Mouse (Mus musculus): Measurements from ENCODE around the gene Traf5.

Traf5 gene

DNA sequence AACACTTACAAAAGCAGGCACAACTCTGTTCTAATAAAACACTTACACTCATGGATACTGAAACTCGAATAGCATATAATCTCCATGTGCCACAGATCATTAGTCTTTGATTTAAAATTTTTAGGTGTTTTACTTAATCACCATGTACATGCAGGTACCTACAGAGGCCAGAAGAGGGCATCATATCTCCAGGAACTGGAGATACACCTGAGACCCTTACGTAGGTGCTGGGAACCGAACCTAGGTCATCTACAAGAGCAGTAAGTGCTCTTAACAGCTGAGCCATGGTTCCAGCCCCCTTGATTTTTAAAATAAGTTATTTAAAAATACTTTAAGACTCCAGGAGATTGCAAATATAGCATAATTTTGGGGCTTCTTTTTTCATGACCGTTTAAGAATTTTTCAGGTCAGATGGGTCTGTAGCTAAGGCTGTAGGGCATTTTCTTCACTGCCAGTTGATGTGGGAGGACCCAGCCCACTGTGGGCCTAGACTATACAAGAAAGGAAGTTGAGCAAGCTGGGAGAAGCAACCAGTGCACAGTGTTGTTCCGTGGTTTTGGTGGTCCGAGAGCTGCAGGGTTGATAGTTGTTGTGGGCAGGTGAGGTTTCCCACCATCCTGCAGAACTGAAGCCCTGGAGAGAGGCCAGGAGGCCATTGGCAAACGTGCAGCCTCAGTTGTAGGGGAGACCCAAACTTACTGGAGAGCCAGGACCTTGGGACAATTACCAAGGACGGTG is 29.0 kb downstream of the Traf5 start:
- DNase-seq (ENCODE audit: low read depth, low spot score): no peak

DNA sequence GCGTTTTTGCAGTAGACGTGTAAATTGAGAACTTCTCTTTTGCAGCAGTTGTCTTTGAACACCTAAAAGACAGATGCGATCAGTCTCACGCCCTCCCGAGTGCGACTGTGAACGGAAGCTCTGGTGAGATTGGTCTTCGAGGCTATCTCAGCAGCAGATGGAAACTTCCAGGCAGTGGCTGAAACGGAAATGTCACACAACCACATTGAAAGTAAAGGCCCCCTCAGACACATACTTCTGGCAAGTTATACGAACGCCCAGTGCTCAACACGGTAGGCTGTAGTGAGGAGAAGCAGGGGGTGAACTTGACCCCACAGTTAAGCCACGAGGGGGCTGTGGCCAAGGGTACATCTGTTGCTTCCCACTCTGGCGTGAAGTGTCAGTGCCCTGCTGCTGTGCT is 29.7 kb downstream of the Traf5 start:
- no peak for DNase-seq (ENCODE audit: low read depth, low spot score)

DNA sequence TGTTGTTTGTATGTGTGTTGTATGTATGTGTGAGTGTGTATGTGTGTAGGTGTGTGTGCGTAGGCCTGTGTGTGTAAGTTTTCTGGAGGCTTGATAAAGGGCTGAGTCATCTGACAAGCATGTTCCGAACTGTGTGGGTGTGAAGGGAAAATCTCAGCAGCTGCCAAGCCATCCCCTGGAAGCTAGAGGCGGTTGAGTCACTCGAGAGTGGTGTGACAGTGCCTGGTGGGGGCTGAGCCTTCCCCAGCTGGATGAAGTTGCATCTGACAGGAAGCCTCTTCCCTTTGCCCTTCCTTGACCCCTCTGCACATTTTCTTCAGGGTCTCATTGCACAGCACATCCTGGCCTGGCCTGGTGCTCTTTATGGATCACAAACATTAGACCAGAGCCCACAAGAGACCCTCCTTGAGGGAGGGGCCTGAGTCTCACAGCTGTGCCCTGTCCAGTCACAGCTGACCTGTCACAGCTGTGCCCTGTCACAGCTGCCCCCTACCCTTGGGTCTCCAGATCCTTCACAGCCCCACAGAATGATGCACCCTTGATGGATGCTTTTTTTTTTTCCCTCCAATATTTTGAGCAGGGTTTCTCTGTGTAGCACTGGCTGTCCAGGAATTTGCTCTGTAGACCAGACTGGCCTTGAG is 30.6 kb downstream of the Traf5 start:
- no peak for DNase-seq (ENCODE audit: low read depth, low spot score)

DNA sequence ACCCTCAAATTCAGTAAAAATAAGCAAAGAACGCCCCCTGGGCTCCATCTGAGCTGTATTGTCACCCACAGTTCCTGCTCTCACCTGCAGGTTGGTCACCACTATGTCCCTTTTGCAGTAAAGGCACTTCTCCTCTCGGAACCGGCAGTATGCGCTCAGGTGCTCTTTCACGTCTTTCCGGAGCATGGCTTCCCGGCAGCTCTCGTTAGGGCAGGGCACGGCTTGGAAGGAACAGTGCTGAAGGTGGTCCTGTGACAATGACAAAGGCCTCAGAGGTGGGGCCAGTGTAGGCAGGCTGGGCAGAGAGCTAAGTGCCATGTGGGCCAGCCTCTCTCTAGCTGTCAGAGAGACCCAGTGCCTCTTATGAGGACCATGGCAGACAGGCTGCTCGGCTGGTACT is 33.4 kb downstream of the Traf5 start:
- no peak for DNase-seq (ENCODE audit: low read depth, low spot score)

DNA sequence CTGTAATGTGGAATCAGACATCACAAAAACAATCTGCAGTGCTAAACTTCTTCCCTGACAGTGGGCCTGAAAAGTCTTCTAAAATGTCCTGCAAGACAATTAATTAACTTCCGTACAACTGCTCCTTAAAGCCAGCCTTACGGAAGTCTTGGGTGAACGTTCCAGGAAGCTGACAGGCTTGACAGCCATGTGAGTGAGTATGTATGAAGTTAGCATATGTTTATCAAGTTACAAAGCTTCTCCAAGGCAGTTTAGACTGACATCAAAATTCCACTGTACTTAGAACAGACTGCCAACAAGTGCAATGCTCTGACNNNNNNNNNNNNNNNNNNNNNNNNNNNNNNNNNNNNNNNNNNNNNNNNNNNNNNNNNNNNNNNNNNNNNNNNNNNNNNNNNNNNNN is 38.6 kb downstream of the Traf5 start:
- DNase-seq (ENCODE audit: low read depth, low spot score): no peak

DNA sequence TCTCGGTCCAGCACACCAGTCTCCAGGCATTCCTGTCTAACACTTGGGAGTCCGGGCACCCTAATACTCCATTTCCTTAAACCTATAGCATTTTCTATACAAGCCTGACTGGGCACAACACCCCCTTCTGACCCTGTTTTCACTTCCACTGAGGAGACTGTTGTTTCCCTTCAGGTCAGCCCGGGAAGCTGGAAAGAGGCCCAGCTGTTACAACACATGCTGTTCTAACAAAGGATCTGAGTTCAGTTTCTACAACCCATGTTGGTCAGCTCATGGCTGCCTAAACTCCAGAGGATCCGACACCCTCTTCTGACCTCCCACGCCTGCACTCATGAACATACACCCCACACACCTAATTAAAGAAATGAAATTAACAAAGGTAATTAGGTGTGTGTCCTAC is 39.4 kb downstream of the Traf5 start:
- DNase-seq (ENCODE audit: low read depth, low spot score): no peak

DNA sequence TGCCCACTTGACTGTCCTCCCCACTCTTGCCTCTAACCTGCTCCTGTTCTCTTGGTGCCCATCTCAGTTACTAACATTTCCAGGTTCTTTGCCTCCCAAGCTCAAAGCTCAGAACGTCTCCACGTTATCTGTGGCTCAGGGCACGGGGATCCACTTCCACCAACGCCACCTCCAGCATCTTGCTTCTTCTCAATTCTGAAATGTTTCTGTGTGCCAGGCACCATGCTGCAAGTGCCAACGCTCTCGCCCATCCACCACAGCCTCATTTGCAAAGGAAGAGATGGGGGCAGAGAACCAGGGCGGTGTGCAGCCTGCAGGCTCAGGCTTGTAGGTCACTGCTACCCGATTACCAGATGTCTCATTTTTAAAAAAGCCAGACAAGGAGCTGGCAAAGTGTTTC is 39.9 kb downstream of the Traf5 start:
- DNase-seq (ENCODE audit: low read depth, low spot score): no peak

DNA sequence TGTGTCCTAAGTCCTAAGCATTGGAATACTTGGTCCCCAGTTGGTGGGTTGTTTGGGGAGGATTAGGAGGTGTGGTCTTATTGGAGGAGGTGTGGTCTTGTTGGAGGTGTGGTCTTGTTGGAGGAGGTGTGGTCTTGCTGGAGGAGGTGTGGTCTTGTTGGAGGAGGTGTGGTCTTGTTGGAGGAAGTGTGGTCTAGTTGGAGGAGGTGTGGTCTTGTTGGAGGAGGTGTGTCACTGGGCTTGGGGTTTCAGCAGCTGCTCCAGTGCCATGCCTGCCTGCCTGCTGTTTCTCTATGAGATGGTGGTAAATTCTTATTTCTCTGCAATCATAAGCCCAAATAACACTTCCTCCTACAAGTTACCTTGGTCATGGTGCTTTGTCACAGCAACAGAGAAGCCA is 93.3 kb downstream of the Traf5 start:
- no peak for DNase-seq (ENCODE audit: low read depth, low spot score)

DNA sequence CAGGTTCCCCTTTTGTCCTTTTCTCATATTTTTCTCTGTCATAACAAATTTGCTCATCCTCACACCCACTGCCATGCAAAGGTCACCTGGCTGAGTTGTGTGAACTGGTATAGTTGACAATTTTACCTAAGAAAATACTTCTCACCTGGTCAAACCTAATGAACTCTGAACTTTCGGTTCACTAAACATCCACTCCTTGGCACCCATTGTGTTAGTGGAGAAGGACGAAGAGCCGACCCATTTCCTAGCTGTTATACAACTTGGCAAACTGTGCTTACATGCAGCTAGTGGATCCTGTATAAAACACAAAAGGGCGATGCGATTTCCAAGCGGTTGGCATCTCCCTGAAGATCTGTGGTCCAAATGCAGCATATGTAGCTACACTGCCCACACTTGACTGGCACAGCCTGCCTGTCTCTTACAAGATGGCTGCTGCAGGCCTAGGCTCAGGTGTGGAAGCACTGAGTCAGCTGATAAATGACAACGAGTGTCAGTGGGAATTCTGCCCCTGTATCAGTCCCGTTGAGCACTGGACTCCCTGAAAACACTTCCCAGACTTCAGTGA is 95.7 kb downstream of the Traf5 start:
- no peak for DNase-seq (ENCODE audit: low read depth, low spot score)

DNA sequence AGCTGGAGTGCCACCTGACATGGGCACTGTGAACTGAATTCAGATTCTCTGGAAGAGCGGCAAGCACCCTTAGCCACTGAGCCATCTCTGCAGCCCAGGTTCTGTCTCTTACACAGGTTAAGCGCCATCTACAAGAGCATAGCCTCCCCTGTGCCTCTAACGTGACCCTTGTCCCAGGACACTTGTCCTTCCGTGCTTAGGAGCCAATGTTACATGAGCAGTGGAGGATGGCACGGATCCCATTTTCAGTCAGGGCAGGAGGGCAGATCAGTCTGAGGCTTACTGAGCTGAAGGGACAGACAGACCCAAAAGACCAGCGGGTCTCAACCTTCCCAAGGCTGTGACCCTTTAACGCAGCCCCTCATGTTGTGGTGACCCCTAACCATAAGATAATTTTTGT is 96.4 kb downstream of the Traf5 start:
- no peak for DNase-seq (ENCODE audit: low read depth, low spot score)

DNA sequence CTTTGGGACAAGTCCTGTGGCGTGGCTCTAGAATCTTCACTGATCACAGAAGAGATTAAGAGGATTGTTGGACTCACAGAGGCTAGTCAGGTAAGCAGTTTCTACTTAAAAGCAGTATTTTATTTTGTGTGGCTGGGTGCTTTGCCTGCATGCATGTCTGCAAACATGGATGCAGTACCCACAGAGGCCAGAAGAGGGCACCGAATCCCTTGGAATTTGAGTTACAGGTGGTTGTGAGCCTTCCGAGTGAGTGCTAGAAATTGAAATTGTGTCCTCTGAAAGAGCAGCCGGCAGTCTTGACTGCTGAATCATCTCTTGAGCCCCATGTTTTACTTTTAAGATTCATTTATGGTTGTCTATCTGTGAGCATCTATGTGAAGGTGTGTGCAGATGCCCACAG is 96.9 kb downstream of the Traf5 start:
- DNase-seq (ENCODE audit: low read depth, low spot score): peak; percentile 54

DNA sequence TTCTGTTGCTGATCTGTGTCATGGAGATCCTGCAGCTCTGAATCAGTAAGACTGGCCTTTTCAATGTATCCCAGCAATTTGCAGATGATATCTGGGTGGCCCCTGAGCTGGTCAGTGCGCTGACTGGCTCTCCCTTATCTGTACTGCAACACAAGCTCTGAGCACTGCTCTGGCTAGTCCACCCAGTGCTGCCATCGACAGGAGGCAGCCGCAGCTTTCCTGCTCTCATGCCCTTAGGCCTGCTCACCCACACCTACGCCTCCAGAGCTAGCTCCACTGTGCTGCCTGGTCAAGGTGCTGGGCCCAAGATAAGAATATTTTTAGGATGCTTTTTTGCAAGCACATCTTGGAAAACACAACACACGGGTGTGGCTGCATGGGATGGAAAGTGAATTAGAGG is 97.9 kb downstream of the Traf5 start:
- no peak for DNase-seq (ENCODE audit: low read depth, low spot score)

DNA sequence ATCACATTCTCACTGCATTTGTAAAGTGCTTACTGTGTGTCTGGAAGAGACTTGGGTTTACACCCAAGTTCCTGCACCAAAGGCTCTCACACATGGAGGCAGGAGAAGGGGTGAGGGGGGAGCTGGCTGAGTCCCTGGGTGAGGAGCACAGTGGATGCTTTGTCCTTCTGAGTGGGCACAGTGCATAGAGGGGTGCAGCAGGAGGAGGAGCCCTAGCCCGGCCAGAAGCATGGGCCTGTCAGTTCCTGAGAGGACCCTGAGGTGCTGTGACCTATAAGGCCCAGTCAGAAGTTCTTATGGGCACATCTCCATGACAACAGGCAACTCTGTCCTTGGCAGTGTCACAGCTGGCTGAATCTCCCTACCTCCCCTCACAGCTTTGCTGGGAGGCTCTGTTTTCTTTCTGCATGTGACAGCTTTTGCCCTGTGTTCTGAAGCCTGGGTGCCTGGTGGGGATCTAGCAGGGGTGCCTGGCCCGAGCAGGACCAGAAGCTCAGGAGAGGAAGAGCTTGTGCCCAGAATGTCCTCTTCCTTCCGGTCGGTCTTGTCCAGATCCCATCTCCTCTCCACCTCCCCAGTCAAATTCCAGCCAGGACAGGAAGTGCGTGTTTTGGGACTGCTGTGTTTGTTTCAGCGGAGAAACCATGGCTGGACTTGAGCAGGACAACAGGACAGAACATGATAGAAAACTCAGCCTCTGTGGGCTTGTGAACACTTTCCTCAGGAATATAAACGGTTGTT is 100.1 kb downstream of the Traf5 start:
- DNase-seq (ENCODE audit: low read depth, low spot score): no peak

DNA sequence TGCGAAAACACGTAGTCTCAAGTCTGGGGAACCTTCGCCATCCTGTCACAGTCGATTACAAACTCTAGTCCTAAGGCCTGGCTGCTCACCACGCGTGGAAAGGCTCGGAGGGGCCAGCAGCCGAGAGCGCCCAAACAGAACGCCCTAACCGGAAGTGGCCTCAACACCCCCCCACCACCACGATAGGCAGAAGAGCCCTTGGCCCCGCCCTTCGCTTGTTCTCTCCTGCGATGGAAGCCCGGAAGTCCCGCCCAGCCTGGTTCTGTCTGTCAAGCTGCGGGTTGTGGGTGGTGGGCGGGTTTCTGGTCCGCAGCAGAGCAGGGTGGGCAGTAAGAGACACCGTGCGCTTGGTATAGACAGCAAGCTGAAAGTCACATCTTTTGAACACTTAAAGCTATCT is 102.4 kb downstream of the Traf5 start:
- DNase-seq (ENCODE audit: low read depth, low spot score): peak; percentile 89

DNA sequence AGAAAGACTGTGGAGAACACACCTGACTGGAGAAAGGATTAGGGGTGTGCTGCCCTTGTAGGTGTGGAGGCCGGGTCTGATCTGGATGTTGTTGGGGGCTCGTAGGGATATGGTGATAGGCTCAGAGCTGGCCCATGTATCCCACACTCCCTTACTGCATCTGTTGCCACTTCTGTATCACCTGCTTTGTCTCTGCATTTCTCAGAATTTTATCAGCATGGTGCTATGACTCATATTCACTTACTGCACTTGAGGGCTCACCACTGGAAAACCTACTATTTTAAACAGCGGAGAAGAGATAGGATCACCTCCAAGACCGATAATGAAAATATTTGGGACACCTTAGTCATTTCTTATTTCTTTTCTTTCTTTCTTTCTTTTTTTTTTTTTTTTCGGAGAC is 103.3 kb downstream of the Traf5 start:
- no peak for DNase-seq (ENCODE audit: low read depth, low spot score)

DNA sequence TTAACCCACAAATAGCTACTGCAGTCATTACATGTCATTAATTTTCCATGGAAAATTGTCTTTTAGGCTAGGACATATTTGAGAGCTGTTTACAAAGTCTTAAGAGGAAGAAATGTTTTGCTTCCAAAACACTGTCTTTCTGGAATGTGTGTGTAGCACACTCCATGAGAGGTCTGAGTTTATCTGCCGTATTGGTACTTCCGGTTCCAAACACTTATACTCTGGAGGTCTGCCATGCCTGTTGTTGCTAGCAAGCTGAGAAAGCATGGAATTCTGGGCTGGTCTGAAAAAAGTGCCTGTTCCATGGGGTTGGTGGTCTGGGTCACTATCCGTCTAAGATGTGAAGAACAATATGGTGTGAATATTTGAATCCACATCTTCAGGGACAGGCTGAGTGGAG is 103.7 kb downstream of the Traf5 start:
- DNase-seq (ENCODE audit: low read depth, low spot score): no peak

DNA sequence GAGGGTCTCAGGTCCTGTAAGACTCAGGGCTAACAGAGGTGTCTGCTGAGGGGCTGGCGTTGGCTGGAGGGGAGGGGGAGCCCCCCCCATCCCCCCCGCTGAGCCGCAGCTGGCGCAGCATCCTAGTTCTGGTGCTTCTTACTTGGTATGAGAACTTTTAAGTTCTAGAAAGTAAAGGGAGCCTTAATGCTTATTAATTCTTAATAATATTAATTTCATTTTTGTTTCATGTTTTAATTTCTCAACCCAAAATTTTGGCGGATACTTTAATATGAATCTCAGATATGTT is 104.9 kb downstream of the Traf5 start:
- DNase-seq (ENCODE audit: low read depth, low spot score): no peak

DNA sequence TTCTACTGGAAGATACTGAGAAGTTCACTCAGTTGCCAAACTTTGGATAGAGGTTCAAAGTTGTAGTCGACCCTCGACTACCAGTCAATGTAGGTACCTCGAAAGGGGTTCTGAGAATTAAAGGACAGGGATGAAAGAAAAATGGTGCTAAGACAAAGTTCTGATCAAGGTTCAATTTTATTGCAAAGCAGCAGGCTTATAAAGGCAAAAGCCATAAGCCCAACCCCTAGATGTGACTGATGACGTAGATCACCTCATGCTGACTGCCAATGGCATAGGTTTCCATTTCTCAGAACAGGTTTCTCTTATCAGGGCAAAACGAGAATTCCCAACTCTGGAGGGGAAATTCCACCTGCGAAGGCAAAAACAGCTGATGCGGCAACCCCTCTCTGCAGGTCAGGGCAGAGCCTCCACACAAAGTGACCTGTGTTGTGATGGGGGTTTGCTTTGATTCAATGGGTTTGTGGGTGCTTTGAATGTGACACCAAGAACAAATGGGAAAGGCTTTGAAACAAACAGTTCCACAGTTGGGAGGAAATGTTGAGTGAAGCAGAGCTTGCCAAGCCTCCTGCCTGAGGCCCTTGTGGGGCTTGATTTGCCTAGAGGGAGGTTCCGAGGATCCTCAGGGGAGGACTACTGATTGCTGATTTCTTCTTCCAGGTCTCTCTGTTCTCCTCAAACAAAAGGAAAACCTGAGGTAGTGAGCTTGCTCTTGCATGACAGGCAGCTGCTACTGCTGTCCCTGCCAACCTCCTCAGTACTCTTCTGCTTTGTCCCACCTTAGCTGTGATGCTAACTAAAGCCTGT is 105.5 kb downstream of the Traf5 start:
- DNase-seq (ENCODE audit: low read depth, low spot score): no peak

DNA sequence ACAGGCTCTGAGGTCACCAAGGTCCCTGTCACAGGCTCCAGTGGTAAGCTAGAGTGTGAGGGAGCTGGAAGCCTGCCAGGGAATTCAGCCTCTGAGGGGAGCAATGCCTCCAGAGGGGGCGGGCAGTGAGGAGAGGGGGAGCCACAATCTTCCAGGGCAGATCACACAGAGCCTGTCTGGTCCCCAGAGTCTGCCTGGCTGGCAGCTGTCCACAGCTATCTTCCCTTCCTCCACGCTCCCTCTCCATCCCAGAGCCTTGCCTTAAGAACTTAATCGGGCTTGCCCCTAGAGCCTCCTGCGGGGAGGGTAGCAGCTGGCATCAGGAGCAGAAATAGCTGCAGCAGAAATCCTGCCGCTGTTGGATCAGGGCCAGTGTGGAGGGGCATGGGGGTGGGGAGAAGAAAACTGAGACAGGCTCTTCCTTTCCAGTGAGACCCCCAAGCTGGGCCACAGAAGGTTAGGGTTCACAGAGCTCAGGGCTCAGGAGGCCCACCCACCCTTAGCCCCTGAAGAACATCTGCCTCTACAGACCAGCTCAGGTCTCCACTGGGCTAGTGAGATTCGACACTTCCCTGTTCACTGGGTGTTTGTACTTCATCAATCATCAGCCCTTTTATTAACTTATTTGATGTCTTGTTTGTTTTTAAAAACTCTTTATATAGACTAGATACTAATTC is 110.8 kb downstream of the Traf5 start:
- DNase-seq (ENCODE audit: low read depth, low spot score): peak; percentile 89

DNA sequence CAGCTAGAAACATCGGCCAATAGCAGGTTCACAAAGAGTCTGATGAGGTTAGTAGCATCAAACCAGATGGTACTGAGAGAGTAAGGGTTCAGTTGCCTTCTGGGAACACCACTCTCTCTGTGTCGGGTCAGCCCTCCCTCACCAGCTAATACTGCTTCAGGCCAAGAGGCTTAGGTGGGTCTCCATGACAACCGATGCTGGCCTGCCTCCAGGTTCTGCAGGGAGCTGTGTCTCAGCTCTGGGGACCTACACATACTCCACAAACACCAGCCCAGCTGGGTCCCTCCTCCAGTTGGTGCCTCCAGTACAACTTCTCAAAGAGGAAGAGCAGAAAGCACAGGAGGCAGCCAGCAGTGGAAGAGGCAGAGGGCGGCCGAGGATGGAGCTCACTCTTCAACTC is 115.2 kb downstream of the Traf5 start, which contains the start of gene Rd3:
Gene Rd3, plus strand, starts transcription at position 184 of the 400 bp plus-strand sequence.
- DNase-seq (ENCODE audit: low read depth, low spot score): peak; percentile 89

Measured in retina, postnatal 7 days (tissue).